Mouse (Mus musculus): ENCODE measurements around the gene Marveld2. TPM values are rescaled to one million over a fixed set of nuclear protein-coding genes. Genes with fewer than 3 reads are reported as not detected.

The Marveld2 gene
- total and polyA plus RNA-seq, 2 experiments from 2014 or later, result 2.1 to 3.2 TPM

- Histone ChIP-seq H3K4me2 (ENCODE audit: low read depth, low read length) (no peak overlapping the region), H3K27me3 (ENCODE audit: insufficient read depth, low read length) (0 out of 2 replicates have a peak, but pooled peaks cover under 1% of the 10 kb centered on the region), H3K9me3 (ENCODE audit: low read length) (no peaks in the 10 kb centered on the region), H3K4me3 (ENCODE audit: low read length) (no peak overlapping the region), H3K27ac (no peak overlapping the region), H3K9ac (replicated peaks; ENCODE audit: low read length) (no peak overlapping the region), H3K36me3 (ENCODE audit: insufficient read depth, low read length) (no peaks in the 10 kb centered on the region), H3K4me1 (ENCODE audit: insufficient read depth, low read length) (no peaks in the 10 kb centered on the region)
- ATAC-seq (no peak), DNase-seq (ENCODE audit: low spot score) (no peak)
- 64% methylated on average over 4 of the region's 4 CpGs for WGBS
- TF ChIP-seq CTCF (IDR thresholded peaks at IDR 0.05; ENCODE audit: low read depth), result no peak
Observed at GRCm38 (mm10) chr13:100557011-100557410, 59.8 kb downstream of the Marveld2 start.

GRCm38 (mm10) chr13:100553042-100553437 is 63.7 kb downstream of the Marveld2 start:
- peak overlapping the region; percentile 75 for H3K4me3 ChIP-seq (ENCODE audit: low read length)
- DNase-seq (ENCODE audit: low spot score), result peak; percentile 13
- 4% methylated on average over 12 of the region's 12 CpGs for WGBS
- no peak for TF ChIP-seq CTCF (IDR thresholded peaks at IDR 0.05; ENCODE audit: low read depth)
- peak overlapping the region; percentile 49; the same call in 1 of the 2 replicates for H3K9ac ChIP-seq (replicated peaks; ENCODE audit: low read length)
- H3K9me3 ChIP-seq (ENCODE audit: low read length), result no peaks in the 10 kb centered on the region
- H3K27me3 ChIP-seq (ENCODE audit: insufficient read depth, low read length), result peaks cover 21% of the 10 kb centered on the region
- no peak overlapping the region for H3K27ac ChIP-seq
- peak overlapping the region; percentile 94 for H3K4me2 ChIP-seq (ENCODE audit: low read depth, low read length)
- no peak for ATAC-seq
- no peaks in the 10 kb centered on the region for H3K4me1 ChIP-seq (ENCODE audit: insufficient read depth, low read length)
- H3K36me3 ChIP-seq (ENCODE audit: insufficient read depth, low read length), result no peaks in the 10 kb centered on the region

GRCm38 (mm10) chr13:100552369-100553041 is 64.3 kb downstream of the Marveld2 start, which contains the start of gene Ocln:
TSS of gene Ocln (minus strand) at chr13:100552718.
- H3K4me1 ChIP-seq (ENCODE audit: insufficient read depth, low read length), result no peaks in the 10 kb centered on the region
- peak; percentile 87 for ATAC-seq
- H3K36me3 ChIP-seq (ENCODE audit: insufficient read depth, low read length), result no peaks in the 10 kb centered on the region
- peak within 1 kb of the TSS; percentile 94 for H3K4me2 ChIP-seq (ENCODE audit: low read depth, low read length)
- peak within 1 kb of the TSS; percentile 75 for H3K4me3 ChIP-seq (ENCODE audit: low read length)
- TF ChIP-seq CTCF (IDR thresholded peaks at IDR 0.05; ENCODE audit: low read depth), result no peak
- peak; percentile 42 for DNase-seq (ENCODE audit: low spot score)
- peaks cover 21% of the 10 kb centered on the region for H3K27me3 ChIP-seq (ENCODE audit: insufficient read depth, low read length)
- H3K9ac ChIP-seq (replicated peaks; ENCODE audit: low read length), result peak within 1 kb of the TSS; percentile 49
- no peaks in the 10 kb centered on the region for H3K9me3 ChIP-seq (ENCODE audit: low read length)
- under 1% methylated on average over 44 of the region's 45 CpGs for WGBS
- peak within 1 kb of the TSS; percentile 41; the same call in 1 of the 2 replicates for H3K27ac ChIP-seq

GRCm38 (mm10) chr13:100552009-100552368 is 64.8 kb downstream of the Marveld2 start:
- H3K9ac ChIP-seq (replicated peaks; ENCODE audit: low read length), result peak overlapping the region; percentile 49
- WGBS, result 1% methylated on average over 32 of the region's 35 CpGs
- peak overlapping the region; percentile 75 for H3K4me3 ChIP-seq (ENCODE audit: low read length)
- H3K36me3 ChIP-seq (ENCODE audit: insufficient read depth, low read length), result no peaks in the 10 kb centered on the region
- H3K27me3 ChIP-seq (ENCODE audit: insufficient read depth, low read length), result peaks cover 21% of the 10 kb centered on the region
- peak overlapping the region; percentile 94 for H3K4me2 ChIP-seq (ENCODE audit: low read depth, low read length)
- peak overlapping the region; percentile 41; the same call in 1 of the 2 replicates for H3K27ac ChIP-seq
- TF ChIP-seq CTCF (IDR thresholded peaks at IDR 0.05; ENCODE audit: low read depth), result no peak
- DNase-seq (ENCODE audit: low spot score) (peak; percentile 6), ATAC-seq (peak; percentile 61)
- no peaks in the 10 kb centered on the region for H3K4me1 ChIP-seq (ENCODE audit: insufficient read depth, low read length)
- no peaks in the 10 kb centered on the region for H3K9me3 ChIP-seq (ENCODE audit: low read length)

- ATAC-seq (peak; percentile 43), DNase-seq (ENCODE audit: low spot score) (no peak)
- Histone ChIP-seq H3K4me1 (ENCODE audit: insufficient read depth, low read length) (no peaks in the 10 kb centered on the region), H3K4me2 (ENCODE audit: low read depth, low read length) (peak overlapping the region; percentile 94), H3K9me3 (ENCODE audit: low read length) (no peaks in the 10 kb centered on the region), H3K27me3 (ENCODE audit: insufficient read depth, low read length) (peaks cover 21% of the 10 kb centered on the region), H3K36me3 (ENCODE audit: insufficient read depth, low read length) (no peaks in the 10 kb centered on the region), H3K9ac (replicated peaks; ENCODE audit: low read length) (peak overlapping the region; percentile 49), H3K4me3 (ENCODE audit: low read length) (peak overlapping the region; percentile 75), H3K27ac (peak overlapping the region; percentile 29; the same call in 1 of the 2 replicates)
- TF ChIP-seq CTCF (IDR thresholded peaks at IDR 0.05; ENCODE audit: low read depth), result no peak
- under 1% methylated on average over 41 of the region's 41 CpGs for WGBS
Observed at GRCm38 (mm10) chr13:100551371-100552008, 65.3 kb downstream of the Marveld2 start.

- DNase-seq (ENCODE audit: low spot score) (no peak), ATAC-seq (no peak)
Observed at GRCm38 (mm10) chr13:100547269-100547668, 69.5 kb downstream of the Marveld2 start.

More at GRCm38 (mm10) chr13:100547269-100547668, 69.5 kb downstream of the Marveld2 start:
- Histone ChIP-seq H3K36me3 (ENCODE audit: insufficient read depth, low read length) (no peaks in the 10 kb centered on the region), H3K9ac (replicated peaks; ENCODE audit: low read length) (no peak overlapping the region), H3K4me3 (ENCODE audit: low read length) (no peak overlapping the region), H3K27me3 (ENCODE audit: insufficient read depth, low read length) (peaks cover 21% of the 10 kb centered on the region), H3K27ac (no peak overlapping the region), H3K4me1 (ENCODE audit: insufficient read depth, low read length) (no peaks in the 10 kb centered on the region), H3K9me3 (ENCODE audit: low read length) (no peaks in the 10 kb centered on the region), H3K4me2 (ENCODE audit: low read depth, low read length) (no peak overlapping the region)
- TF ChIP-seq CTCF (IDR thresholded peaks at IDR 0.05; ENCODE audit: low read depth), result no peak
- 83% methylated on average over 5 of the region's 5 CpGs for WGBS

Other genes with a start within 250 kb of the Marveld2 start
- 0.10 and 0.22 TPM in 2 replicates for gene Naip1, start 164.1 kb downstream of the Marveld2 start, total RNA-seq (2014; rRNA removed)
- gene Naip1, start 164.1 kb downstream of the Marveld2 start, polyA plus RNA-seq (2015; fragmentation: Nextera tagmentation; extraction: Ambion mirVana), result 0.08 and 0.11 TPM in 2 replicates
- 22.6 and 24.4 TPM in 2 replicates for gene Gtf2h2, start 124.4 kb downstream of the Marveld2 start, total RNA-seq (2014; rRNA removed)
- 57.4 and 65.9 TPM in 2 replicates for gene Gtf2h2, start 124.4 kb downstream of the Marveld2 start, polyA plus RNA-seq (2015; fragmentation: Nextera tagmentation; extraction: Ambion mirVana)
- 12.4 and 12.9 TPM in 2 replicates for gene Ocln, start 64.3 kb downstream of the Marveld2 start, total RNA-seq (2014; rRNA removed)
- 11.9 and 13.5 TPM in 2 replicates for gene Ocln, start 64.3 kb downstream of the Marveld2 start, polyA plus RNA-seq (2015; fragmentation: Nextera tagmentation; extraction: Ambion mirVana)
- gene Ak6, start 34.0 kb upstream of the Marveld2 start, total RNA-seq (2014; rRNA removed), result 101 and 123 TPM in 2 replicates
- 320 and 328 TPM in 2 replicates for gene Ak6, start 34.0 kb upstream of the Marveld2 start, polyA plus RNA-seq (2015; fragmentation: Nextera tagmentation; extraction: Ambion mirVana)
- gene Rad17, start 34.1 kb upstream of the Marveld2 start, total RNA-seq (2014; rRNA removed), result 10.0 and 13.1 TPM in 2 replicates
- gene Rad17, start 34.1 kb upstream of the Marveld2 start, polyA plus RNA-seq (2015; fragmentation: Nextera tagmentation; extraction: Ambion mirVana), result 12.3 and 14.1 TPM in 2 replicates
- 34.7 and 37.3 TPM in 2 replicates for gene Taf9, start 34.6 kb upstream of the Marveld2 start, total RNA-seq (2014; rRNA removed)
- 38.0 and 42.8 TPM in 2 replicates for gene Taf9, start 34.6 kb upstream of the Marveld2 start, polyA plus RNA-seq (2015; fragmentation: Nextera tagmentation; extraction: Ambion mirVana)
- gene Ccdc125, start 52.7 kb upstream of the Marveld2 start, total RNA-seq (2014; rRNA removed), result 0.21 and 0.36 TPM in 2 replicates
- 1.3 and 1.4 TPM in 2 replicates for gene Ccdc125, start 52.7 kb upstream of the Marveld2 start, polyA plus RNA-seq (2015; fragmentation: Nextera tagmentation; extraction: Ambion mirVana)
- 31.5 and 33.4 TPM in 2 replicates for gene Cdk7, start 114.0 kb upstream of the Marveld2 start, total RNA-seq (2014; rRNA removed)
- gene Cdk7, start 114.0 kb upstream of the Marveld2 start, polyA plus RNA-seq (2015; fragmentation: Nextera tagmentation; extraction: Ambion mirVana), result 37.7 and 38.8 TPM in 2 replicates
- 54.4 and 58.7 TPM in 2 replicates for gene Mrps36, start 127.7 kb upstream of the Marveld2 start, total RNA-seq (2014; rRNA removed)
- gene Mrps36, start 127.7 kb upstream of the Marveld2 start, polyA plus RNA-seq (2015; fragmentation: Nextera tagmentation; extraction: Ambion mirVana), result 180 and 198 TPM in 2 replicates
- gene Cenph, start 158.9 kb upstream of the Marveld2 start, total RNA-seq (2014; rRNA removed), result 1.7 and 3.6 TPM in 2 replicates
- gene Cenph, start 158.9 kb upstream of the Marveld2 start, polyA plus RNA-seq (2015; fragmentation: Nextera tagmentation; extraction: Ambion mirVana), result 8.4 and 9.5 TPM in 2 replicates
- 23.1 and 34.4 TPM in 2 replicates for gene Ccnb1, start 169.6 kb upstream of the Marveld2 start, total RNA-seq (2014; rRNA removed)
- 37.6 and 44.8 TPM in 2 replicates for gene Ccnb1, start 169.6 kb upstream of the Marveld2 start, polyA plus RNA-seq (2015; fragmentation: Nextera tagmentation; extraction: Ambion mirVana)
- 41.3 and 41.7 TPM in 2 replicates for gene Slc30a5, start 216.5 kb upstream of the Marveld2 start, total RNA-seq (2014; rRNA removed)
- 24.4 and 26.3 TPM in 2 replicates for gene Slc30a5, start 216.5 kb upstream of the Marveld2 start, polyA plus RNA-seq (2015; fragmentation: Nextera tagmentation; extraction: Ambion mirVana)

Data from hindbrain, postnatal 0 days (tissue).